Mouse (Mus musculus) limb, embryonic 14.5 days (tissue): Measurements from ENCODE around the gene Asb8. TPM values are rescaled to one million over a fixed set of nuclear protein-coding genes. Genes with fewer than 3 reads are reported as not detected.
A peak's percentile ranks its signal among the peaks of the same experiment; 100 is the strongest.

Source experiments
- ATAC-seq: fragments of 200-750 bp; cut with Nextera tagmentation; 2 replicates; pipeline ENCODE4 v1.8.0; 2017; ENCODE audit warnings: low read depth, moderate number of reproducible peaks, moderate TSS enrichment; ENCODE audit not compliant: low FRiP score
- DNase-seq: peaks from one replicate; pipeline ENCODE4 v3.0.0-alpha.2; 2015; ENCODE audit warnings: low spot score
- H3K27ac ChIP-seq: fragments of 300-500 bp; sonication (generic); replicated peaks from 2 replicates; pipeline ENCODE4 v1.5.1; 2014; ENCODE audit warnings: low read depth, mild to moderate bottlenecking, low read length, moderate library complexity, mixed read lengths
- H3K27me3 ChIP-seq: fragments of 300-500 bp; sonication (generic); 2 replicates; pipeline ENCODE4 v1.6.1; 2014; ENCODE audit warnings: low read length, mixed read lengths; ENCODE audit not compliant: control insufficient read depth, insufficient read depth
- H3K36me3 ChIP-seq: fragments of 300-500 bp; sonication (generic); 2 replicates; pipeline ENCODE4 v1.6.1; 2014; ENCODE audit warnings: mild to moderate bottlenecking, low read length, moderate library complexity, mixed read lengths; ENCODE audit not compliant: control insufficient read depth, insufficient read depth
- H3K4me1 ChIP-seq: fragments of 300-500 bp; sonication (generic); 2 replicates; pipeline ENCODE4 v1.6.1; 2014; ENCODE audit warnings: antibody characterized with exemption, low read length, mixed read lengths; ENCODE audit not compliant: control insufficient read depth, insufficient read depth
- H3K4me2 ChIP-seq: fragments of 300-500 bp; sonication (generic); replicated peaks from 2 replicates; pipeline ENCODE4 v1.6.1; 2014; ENCODE audit warnings: low read depth, mild to moderate bottlenecking, low read length, moderate library complexity; ENCODE audit not compliant: severe bottlenecking
- H3K4me3 ChIP-seq: fragments of 300-500 bp; sonication (generic); replicated peaks from 2 replicates; pipeline ENCODE4 v1.5.1; 2014; ENCODE audit warnings: low read length
- H3K9ac ChIP-seq: fragments of 300-500 bp; sonication (generic); 2 replicates; pipeline ENCODE4 v1.6.1; 2014; ENCODE audit warnings: mild to moderate bottlenecking, low read depth, low read length, moderate library complexity; ENCODE audit not compliant: severe bottlenecking
- H3K9me3 ChIP-seq: fragments of 300-500 bp; sonication (generic); 2 replicates; pipeline ENCODE4 v1.6.1; 2016; ENCODE audit warnings: low read length; ENCODE audit not compliant: control insufficient read depth
- POLR2A ChIP-seq: fragments of 200-500 bp; IDR thresholded peaks from 2 replicates; pipeline ENCODE4 v1.8.0; 2012; ENCODE audit warnings: inconsistent platforms, mild to moderate bottlenecking, moderate library complexity, borderline replicate concordance; ENCODE audit not compliant: insufficient read depth, insufficient read length; ENCODE audit errors: extremely low read depth
- WGBS: fragments of 180-500 bp; shearing (Covaris S2); extraction: QIAGEN DNeasy Blood & Tissue Kit; methylation state at CpG from one replicate; pipeline ENCODE4 v1.1.7; 2014; 5-methylcytosine and 5-hydroxymethylcytosine counted together
- polyA plus RNA-seq, 2 experiments: library from polyadenylated mRNA; depleted of rRNA in 1 of 2; stranded (reverse) in 1 of 2; unstranded in 1 of 2; fragments of >200 nt; fragmentation: Nextera tagmentation in 1 of 2; extraction: Ambion mirVana in 1 of 2; gene quantifications; 2 replicates each; pipeline versions ENCODE4 v1.2.1 to v1.2.3; 2012 to 2014

The Asb8 gene
- polyA plus RNA-seq, 2 experiments = 42.4 to 55.7 TPM

GRCm38 (mm10) chr15:98102401-98102800, 63.0 kb downstream of the Asb8 start:
- WGBS = 86% methylated on average over 6 of the region's 6 CpGs
- no peaks in the 10 kb centered on the region for H3K36me3 ChIP-seq
- H3K4me3 ChIP-seq = no peak overlapping the region
- no peak for ATAC-seq
- no peaks in the 10 kb centered on the region for H3K27me3 ChIP-seq
- TF ChIP-seq POLR2A = no peak
- no peaks in the 10 kb centered on the region for H3K9me3 ChIP-seq
- H3K27ac ChIP-seq = no peak overlapping the region
- H3K9ac ChIP-seq = no peak overlapping the region
- H3K4me1 ChIP-seq = no peaks in the 10 kb centered on the region
- no peak for DNase-seq
- no peak overlapping the region for H3K4me2 ChIP-seq

GRCm38 (mm10) chr15:98098519-98098918, 66.9 kb downstream of the Asb8 start:
- Histone ChIP-seq H3K4me2 (no peak overlapping the region), H3K27me3 (no peaks in the 10 kb centered on the region), H3K4me3 (no peak overlapping the region), H3K36me3 (no peaks in the 10 kb centered on the region), H3K27ac (no peak overlapping the region), H3K9me3 (no peaks in the 10 kb centered on the region), H3K4me1 (no peaks in the 10 kb centered on the region), H3K9ac (no peak overlapping the region)
- ATAC-seq (no peak), DNase-seq (no peak)
- no peak for TF ChIP-seq POLR2A
- 84% methylated on average over 9 of the region's 9 CpGs for WGBS

GRCm38 (mm10) chr15:98096957-98097356, 68.5 kb downstream of the Asb8 start:
- no peak overlapping the region for H3K27ac ChIP-seq
- no peaks in the 10 kb centered on the region for H3K27me3 ChIP-seq
- H3K36me3 ChIP-seq = no peaks in the 10 kb centered on the region
- WGBS = 63% methylated on average over 3 of the region's 3 CpGs
- DNase-seq = no peak
- no peak overlapping the region for H3K4me3 ChIP-seq
- H3K9ac ChIP-seq = no peak overlapping the region
- no peaks in the 10 kb centered on the region for H3K9me3 ChIP-seq
- TF ChIP-seq POLR2A = no peak
- ATAC-seq = no peak
- H3K4me1 ChIP-seq = peaks cover 1% of the 10 kb centered on the region; the same call in 1 of the 2 replicates
- no peak overlapping the region for H3K4me2 ChIP-seq

- Histone ChIP-seq H3K4me2 (no peak overlapping the region), H3K36me3 (no peaks in the 10 kb centered on the region), H3K9me3 (no peaks in the 10 kb centered on the region), H3K27me3 (no peaks in the 10 kb centered on the region), H3K9ac (no peak overlapping the region), H3K4me3 (no peak overlapping the region), H3K27ac (no peak overlapping the region), H3K4me1 (peaks cover 8% of the 10 kb centered on the region; the same call in 1 of the 2 replicates)
- no peak for ATAC-seq
- DNase-seq = no peak
- WGBS = 91% methylated on average over 12 of the region's 12 CpGs
- TF ChIP-seq POLR2A = no peak
Observed at GRCm38 (mm10) chr15:98094905-98095304, 70.5 kb downstream of the Asb8 start.

- Histone ChIP-seq H3K4me1 (peaks cover 8% of the 10 kb centered on the region; the same call in 1 of the 2 replicates), H3K27ac (peak within 1 kb of the TSS; percentile 92), H3K4me2 (peak within 1 kb of the TSS; percentile 70), H3K36me3 (0 out of 2 replicates have a peak, but pooled peaks cover 5% of the 10 kb centered on the region), H3K27me3 (no peaks in the 10 kb centered on the region), H3K4me3 (peak within 1 kb of the TSS; percentile 99), H3K9ac (peak within 1 kb of the TSS; percentile 92), H3K9me3 (no peaks in the 10 kb centered on the region)
- TF ChIP-seq POLR2A = no peak
- peak; percentile 89 for DNase-seq
- ATAC-seq = peak; percentile 95
- WGBS = under 1% methylated on average over 58 of the region's 58 CpGs
Observed at GRCm38 (mm10) chr15:98093121-98094011, 72.1 kb downstream of the Asb8 start, which contains the start of gene Senp1. Senp1 (minus strand) TSS chr15:98093744.
